Mouse (Mus musculus): Measurements from ENCODE around the gene Gm5108. TPM values are rescaled to one million over a fixed set of nuclear protein-coding genes. Genes with fewer than 3 reads are reported as not detected.

The Gm5108 gene
- polyA plus RNA-seq (2012; rRNA removed) (not detected in 2 replicates), polyA plus RNA-seq (2014; fragmentation: Nextera tagmentation; extraction: Ambion mirVana) (not detected in 2 replicates)

GRCm38 (mm10) chr5:67941369-67941768 is at the start of gene Gm5108:
Gm5108 (plus strand) TSS chr5:67941669.
- 88% methylated on average over 2 of the region's 2 CpGs for WGBS
- no peak within 1 kb of the TSS for H3K27ac ChIP-seq (replicated peaks; ENCODE audit: low read depth, low read length)

DNA sequence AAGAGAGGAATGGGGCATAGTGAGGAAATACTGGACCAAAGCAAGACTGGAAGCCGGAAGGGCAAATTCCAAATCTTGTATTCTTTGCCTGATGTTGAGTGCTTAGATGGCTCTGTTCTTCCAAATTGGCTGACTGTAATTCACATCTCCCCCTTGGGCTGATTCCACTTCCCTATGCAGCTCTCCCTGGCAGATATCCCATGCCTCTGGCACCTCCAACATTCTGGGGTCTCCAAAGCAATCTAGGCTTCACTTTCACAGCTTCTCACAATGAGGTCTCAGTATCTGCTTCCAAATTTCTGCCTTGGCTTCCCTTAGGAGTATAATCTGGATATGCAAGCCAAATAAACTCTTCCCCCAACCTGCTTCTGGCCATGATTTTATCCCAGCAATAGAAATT is 42.5 kb upstream of the Gm5108 start:
- Histone ChIP-seq H3K27ac (replicated peaks; ENCODE audit: low read depth, low read length) (no peak overlapping the region), H3K4me1 (ENCODE audit: control insufficient read depth, insufficient read depth, low read length) (no peaks in the 10 kb centered on the region), H3K9me3 (ENCODE audit: control insufficient read depth, low read length) (no peaks in the 10 kb centered on the region), H3K4me3 (replicated peaks; ENCODE audit: low read length) (no peak overlapping the region), H3K27me3 (ENCODE audit: control insufficient read depth, insufficient read depth, low read length) (no peaks in the 10 kb centered on the region), H3K9ac (ENCODE audit: low read depth, low read length, severe bottlenecking) (no peak overlapping the region), H3K4me2 (replicated peaks; ENCODE audit: low read depth, low read length, severe bottlenecking) (no peak overlapping the region), H3K36me3 (ENCODE audit: control insufficient read depth, insufficient read depth, low read length) (no peaks in the 10 kb centered on the region)
- DNase-seq (ENCODE audit: low spot score) (no peak), ATAC-seq (ENCODE audit: low FRiP score, low read depth) (no peak)
- TF ChIP-seq POLR2A (IDR thresholded peaks at IDR 0.05; ENCODE audit: borderline replicate concordance, extremely low read depth, insufficient read depth, insufficient read length), result no peak
- 97% methylated on average over 1 of the region's 1 CpGs for WGBS

More at GRCm38 (mm10) chr5:67941369-67941768, at the start of gene Gm5108:
- Histone ChIP-seq H3K27me3 (ENCODE audit: control insufficient read depth, insufficient read depth, low read length) (no peaks in the 10 kb centered on the region), H3K4me2 (replicated peaks; ENCODE audit: low read depth, low read length, severe bottlenecking) (no peak within 1 kb of the TSS), H3K9ac (ENCODE audit: low read depth, low read length, severe bottlenecking) (no peak within 1 kb of the TSS), H3K4me1 (ENCODE audit: control insufficient read depth, insufficient read depth, low read length) (no peaks in the 10 kb centered on the region), H3K4me3 (replicated peaks; ENCODE audit: low read length) (no peak within 1 kb of the TSS), H3K9me3 (ENCODE audit: control insufficient read depth, low read length) (no peaks in the 10 kb centered on the region), H3K36me3 (ENCODE audit: control insufficient read depth, insufficient read depth, low read length) (no peaks in the 10 kb centered on the region)
- DNase-seq (ENCODE audit: low spot score) (no peak), ATAC-seq (ENCODE audit: low FRiP score, low read depth) (no peak)
- no peak for TF ChIP-seq POLR2A (IDR thresholded peaks at IDR 0.05; ENCODE audit: borderline replicate concordance, extremely low read depth, insufficient read depth, insufficient read length)

DNA sequence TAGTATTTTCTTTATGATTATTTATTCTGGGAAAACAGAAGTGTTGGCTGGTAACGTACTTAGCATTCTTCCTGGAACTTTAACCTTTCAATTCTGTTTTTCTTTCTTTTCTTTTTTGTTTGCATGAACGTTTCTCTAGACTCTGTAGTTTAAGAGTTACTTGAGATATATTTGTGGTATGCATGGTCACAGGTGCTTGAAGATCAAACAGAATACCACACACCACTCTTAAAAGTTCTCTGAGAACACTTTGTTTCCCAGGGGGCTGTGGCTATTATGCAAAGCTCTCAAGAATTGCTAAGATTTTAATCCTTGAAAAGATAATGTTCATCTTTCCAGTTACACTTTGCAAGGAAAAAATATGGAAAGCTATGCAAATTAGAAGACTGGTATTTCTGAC is 36.9 kb upstream of the Gm5108 start:
- Histone ChIP-seq H3K9ac (ENCODE audit: low read depth, low read length, severe bottlenecking) (no peak overlapping the region), H3K4me2 (replicated peaks; ENCODE audit: low read depth, low read length, severe bottlenecking) (no peak overlapping the region), H3K27me3 (ENCODE audit: control insufficient read depth, insufficient read depth, low read length) (no peaks in the 10 kb centered on the region), H3K4me1 (ENCODE audit: control insufficient read depth, insufficient read depth, low read length) (no peaks in the 10 kb centered on the region), H3K36me3 (ENCODE audit: control insufficient read depth, insufficient read depth, low read length) (no peaks in the 10 kb centered on the region), H3K9me3 (ENCODE audit: control insufficient read depth, low read length) (no peaks in the 10 kb centered on the region), H3K4me3 (replicated peaks; ENCODE audit: low read length) (no peak overlapping the region), H3K27ac (replicated peaks; ENCODE audit: low read depth, low read length) (no peak overlapping the region)
- WGBS, result 69% methylated on average over 2 of the region's 2 CpGs
- DNase-seq (ENCODE audit: low spot score), result no peak
- ATAC-seq (ENCODE audit: low FRiP score, low read depth), result no peak
- TF ChIP-seq POLR2A (IDR thresholded peaks at IDR 0.05; ENCODE audit: borderline replicate concordance, extremely low read depth, insufficient read depth, insufficient read length), result no peak

DNA sequence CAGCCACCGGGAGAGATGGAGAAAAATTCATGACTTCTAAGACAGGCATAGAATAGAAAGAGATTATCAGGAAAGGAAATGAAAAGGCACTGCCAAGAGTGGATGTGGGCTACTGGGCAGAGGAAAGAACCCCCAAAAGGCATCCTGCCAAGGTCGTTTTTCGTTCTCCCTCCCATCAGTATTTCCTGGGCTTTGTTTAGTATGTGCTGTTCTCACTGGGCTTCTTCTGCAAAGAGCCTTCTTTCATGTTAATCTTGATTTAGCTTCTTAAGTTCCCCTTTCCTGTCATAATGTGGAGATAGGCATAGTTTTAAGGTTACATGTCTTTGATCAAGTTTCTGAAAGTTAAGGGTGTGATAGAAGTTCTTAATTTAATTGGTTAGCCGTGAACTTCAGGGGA is 10.9 kb upstream of the Gm5108 start:
- Histone ChIP-seq H3K36me3 (ENCODE audit: control insufficient read depth, insufficient read depth, low read length) (no peaks in the 10 kb centered on the region), H3K9ac (ENCODE audit: low read depth, low read length, severe bottlenecking) (no peak overlapping the region), H3K4me2 (replicated peaks; ENCODE audit: low read depth, low read length, severe bottlenecking) (no peak overlapping the region), H3K4me3 (replicated peaks; ENCODE audit: low read length) (no peak overlapping the region), H3K27me3 (ENCODE audit: control insufficient read depth, insufficient read depth, low read length) (no peaks in the 10 kb centered on the region), H3K9me3 (ENCODE audit: control insufficient read depth, low read length) (no peaks in the 10 kb centered on the region), H3K27ac (replicated peaks; ENCODE audit: low read depth, low read length) (no peak overlapping the region), H3K4me1 (ENCODE audit: control insufficient read depth, insufficient read depth, low read length) (no peaks in the 10 kb centered on the region)
- ATAC-seq (ENCODE audit: low FRiP score, low read depth) (no peak), DNase-seq (ENCODE audit: low spot score) (no peak)
- 41% methylated on average over 4 of the region's 4 CpGs for WGBS
- no peak for TF ChIP-seq POLR2A (IDR thresholded peaks at IDR 0.05; ENCODE audit: borderline replicate concordance, extremely low read depth, insufficient read depth, insufficient read length)

- TF ChIP-seq POLR2A (IDR thresholded peaks at IDR 0.05; ENCODE audit: borderline replicate concordance, extremely low read depth, insufficient read depth, insufficient read length), result no peak
- no peaks in the 10 kb centered on the region for H3K9me3 ChIP-seq (ENCODE audit: control insufficient read depth, low read length)
- no peak overlapping the region for H3K9ac ChIP-seq (ENCODE audit: low read depth, low read length, severe bottlenecking)
- ATAC-seq (ENCODE audit: low FRiP score, low read depth) (no peak), DNase-seq (ENCODE audit: low spot score) (no peak)
- no peaks in the 10 kb centered on the region for H3K27me3 ChIP-seq (ENCODE audit: control insufficient read depth, insufficient read depth, low read length)
- no peak overlapping the region for H3K4me3 ChIP-seq (replicated peaks; ENCODE audit: low read length)
- WGBS, result 43% methylated on average over 2 of the region's 2 CpGs
- H3K4me2 ChIP-seq (replicated peaks; ENCODE audit: low read depth, low read length, severe bottlenecking), result no peak overlapping the region
- no peak overlapping the region for H3K27ac ChIP-seq (replicated peaks; ENCODE audit: low read depth, low read length)
- no peaks in the 10 kb centered on the region for H3K4me1 ChIP-seq (ENCODE audit: control insufficient read depth, insufficient read depth, low read length)
- H3K36me3 ChIP-seq (ENCODE audit: control insufficient read depth, insufficient read depth, low read length), result no peaks in the 10 kb centered on the region
Observed at GRCm38 (mm10) chr5:67931623-67932022, 9.8 kb upstream of the Gm5108 start.

DNA sequence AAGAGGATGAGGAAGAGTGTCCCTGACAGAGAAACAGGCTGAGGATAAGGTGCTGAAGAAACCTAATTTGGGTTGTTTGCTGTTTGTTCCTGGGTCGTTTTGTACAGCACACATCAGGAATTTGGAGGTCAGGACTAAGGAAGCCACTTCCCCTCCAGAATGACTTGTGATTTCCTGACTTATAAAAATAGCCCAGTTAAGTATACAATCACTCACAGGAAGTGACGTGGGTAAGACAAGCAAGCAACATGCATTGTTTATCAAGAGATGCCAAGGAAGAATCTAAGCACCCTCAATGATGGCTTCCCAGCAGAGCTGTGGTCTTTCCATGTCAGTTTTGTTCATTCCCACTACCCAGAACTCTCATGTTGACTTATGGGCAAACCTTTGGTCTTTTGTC is 1.7 kb downstream of the Gm5108 start:
- H3K4me3 ChIP-seq (replicated peaks; ENCODE audit: low read length), result no peak overlapping the region
- 38% methylated on average over 2 of the region's 2 CpGs for WGBS
- H3K4me2 ChIP-seq (replicated peaks; ENCODE audit: low read depth, low read length, severe bottlenecking), result no peak overlapping the region
- no peaks in the 10 kb centered on the region for H3K4me1 ChIP-seq (ENCODE audit: control insufficient read depth, insufficient read depth, low read length)
- H3K9me3 ChIP-seq (ENCODE audit: control insufficient read depth, low read length), result no peaks in the 10 kb centered on the region
- H3K9ac ChIP-seq (ENCODE audit: low read depth, low read length, severe bottlenecking), result no peak overlapping the region
- ATAC-seq (ENCODE audit: low FRiP score, low read depth) (no peak), DNase-seq (ENCODE audit: low spot score) (no peak)
- H3K36me3 ChIP-seq (ENCODE audit: control insufficient read depth, insufficient read depth, low read length), result no peaks in the 10 kb centered on the region
- TF ChIP-seq POLR2A (IDR thresholded peaks at IDR 0.05; ENCODE audit: borderline replicate concordance, extremely low read depth, insufficient read depth, insufficient read length), result no peak
- H3K27me3 ChIP-seq (ENCODE audit: control insufficient read depth, insufficient read depth, low read length), result no peaks in the 10 kb centered on the region
- H3K27ac ChIP-seq (replicated peaks; ENCODE audit: low read depth, low read length), result no peak overlapping the region
